In the genomic region with DNA sequence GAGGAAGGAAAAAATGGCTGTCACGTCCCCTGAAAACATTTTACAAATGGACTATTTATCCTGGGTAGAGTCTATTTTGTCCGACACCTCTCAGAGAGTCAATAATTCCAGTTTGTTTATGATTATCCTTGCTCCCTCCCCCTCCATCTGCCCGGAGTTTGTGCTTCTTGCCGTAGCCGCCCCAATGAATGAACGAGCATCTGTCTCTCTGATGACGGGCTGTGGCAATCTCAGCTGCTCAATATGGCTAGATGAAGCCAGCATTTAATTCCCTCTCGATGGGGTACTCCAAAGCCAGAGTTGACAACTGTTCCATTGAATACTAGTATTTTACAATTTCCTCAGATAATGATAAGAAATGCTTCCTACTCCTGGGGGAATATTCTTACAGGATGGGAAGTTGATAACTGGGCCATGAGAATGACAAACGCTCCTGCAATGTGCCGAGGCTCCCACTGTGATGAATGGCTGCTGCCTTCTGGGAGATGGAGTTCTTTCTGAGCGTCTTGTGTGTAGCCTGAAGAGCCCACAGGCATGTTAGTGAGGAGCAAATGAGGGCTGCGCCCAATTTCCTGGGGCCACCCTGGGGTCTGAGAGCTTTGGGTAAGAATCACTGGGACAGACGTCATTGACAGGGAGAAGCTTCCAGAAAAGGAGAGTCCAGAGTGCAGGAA, we compare ENCODE assay signal across 12 mouse cellular contexts.
DNase-seq lines count a peak whose midpoint lies in the region; ATAC-seq lines count a peak whose summit lies in the region.
"Had no signal": no experiment of that assay in that cellular context is flagged by ENCODE, and none has a peak within 500 bp of the region (broad histone marks: within the 10 kb centered on the region; RNA-seq: fewer than 3 reads in every experiment).

No protein-coding gene starts in this region.

- peaks cover 4% of the 10 kb centered on the region for H3K4me1 ChIP-seq in midbrain, embryonic 11.5 days (ENCODE audit: control insufficient read depth, insufficient read depth, low read length)
- H3K4me1 ChIP-seq in midbrain, embryonic 15.5 days, result peaks cover 12% of the 10 kb centered on the region; the same call in 1 of the 2 replicates
- peaks cover 14% of the 10 kb centered on the region for H3K4me1 ChIP-seq in forebrain, embryonic 16.5 days (replicated peaks; ENCODE audit: control insufficient read depth, insufficient read depth, low read length)
- H3K4me1 ChIP-seq in hindbrain, embryonic 14.5 days (replicated peaks; ENCODE audit: control insufficient read depth, insufficient read depth, low read length), result peaks cover 12% of the 10 kb centered on the region

- ATAC-seq in midbrain, embryonic 11.5 days (ENCODE audit: low FRiP score), result no peak
- ATAC-seq in midbrain, embryonic 15.5 days (replicated peaks), result no peak
- ATAC-seq in forebrain, embryonic 16.5 days, result peak; percentile 85
- ATAC-seq in hindbrain, embryonic 14.5 days (ENCODE audit: low FRiP score), result peak; percentile 48; the same call in 1 of the 2 replicates
- ATAC-seq: midbrain, embryonic 16.5 days had no signal

- H3K9ac ChIP-seq in midbrain, embryonic 11.5 days (ENCODE audit: low read length), result no peak overlapping the region
- no peak overlapping the region for H3K9ac ChIP-seq in midbrain, embryonic 15.5 days
- H3K9ac ChIP-seq in forebrain, embryonic 16.5 days (replicated peaks; ENCODE audit: low read depth, low read length), result no peak overlapping the region
- H3K9ac ChIP-seq in hindbrain, embryonic 14.5 days, result no peak overlapping the region

- H3K27me3 ChIP-seq in midbrain, embryonic 11.5 days (ENCODE audit: control insufficient read depth, insufficient read depth, low read length), result no peaks in the 10 kb centered on the region
- 0 out of 2 replicates have a peak, but pooled peaks cover 3% of the 10 kb centered on the region for H3K27me3 ChIP-seq in midbrain, embryonic 15.5 days (replicated peaks)
- no peaks in the 10 kb centered on the region for H3K27me3 ChIP-seq in forebrain, embryonic 16.5 days (replicated peaks; ENCODE audit: control insufficient read depth, insufficient read depth, low read length)
- H3K27me3 ChIP-seq in hindbrain, embryonic 14.5 days (ENCODE audit: control insufficient read depth, insufficient read depth, low read length), result no peaks in the 10 kb centered on the region

- WGBS in midbrain, embryonic 11.5 days, result 81% methylated on average over 13 of the region's 13 CpGs
- 58% methylated on average over 13 of the region's 13 CpGs for WGBS in midbrain, embryonic 15.5 days
- WGBS in forebrain, embryonic 16.5 days, result 46% methylated on average over 13 of the region's 13 CpGs
- WGBS in hindbrain, embryonic 14.5 days, result 43% methylated on average over 13 of the region's 13 CpGs

- H3K9me3 ChIP-seq in midbrain, embryonic 11.5 days (ENCODE audit: control insufficient read depth, low read length), result no peaks in the 10 kb centered on the region
- H3K9me3 ChIP-seq in midbrain, embryonic 15.5 days, result no peaks in the 10 kb centered on the region
- H3K9me3 ChIP-seq in forebrain, embryonic 16.5 days (ENCODE audit: control insufficient read depth, low read length), result no peaks in the 10 kb centered on the region
- no peaks in the 10 kb centered on the region for H3K9me3 ChIP-seq in hindbrain, embryonic 14.5 days (ENCODE audit: control insufficient read depth, low read length)

- H3K4me2 ChIP-seq in midbrain, embryonic 11.5 days, result no peak overlapping the region
- no peak overlapping the region for H3K4me2 ChIP-seq in midbrain, embryonic 15.5 days
- H3K4me2 ChIP-seq in forebrain, embryonic 16.5 days (ENCODE audit: low read length), result peak overlapping the region; percentile 12; the same call in 1 of the 2 replicates
- no peak overlapping the region for H3K4me2 ChIP-seq in hindbrain, embryonic 14.5 days (replicated peaks)

- peak; percentile 49 for DNase-seq in midbrain, embryonic 11.5 days (ENCODE audit: low spot score, missing footprints)
- DNase-seq in hindbrain, embryonic 14.5 days (ENCODE audit: low spot score), result peak; percentile 39
- peak; percentile 41 to 53 for DNase-seq in layer of hippocampus, postnatal 10 days (ENCODE audit: low spot score in 2 of 2)
- no peak for DNase-seq in thymus, postnatal 36 days
- DNase-seq in kidney, adult 11 months, result no peak
- DNase-seq: cerebellum, adult 18-20 months; embryo, embryonic 11 days; heart, postnatal 4 days; kidney, adult 9 months had no signal

- H3K27ac ChIP-seq in midbrain, embryonic 11.5 days (ENCODE audit: low read depth, low read length), result no peak overlapping the region
- no peak overlapping the region for H3K27ac ChIP-seq in midbrain, embryonic 15.5 days
- peak overlapping the region; percentile 37 for H3K27ac ChIP-seq in forebrain, embryonic 16.5 days (ENCODE audit: low read length)
- H3K27ac ChIP-seq in hindbrain, embryonic 14.5 days, result no peak overlapping the region

- no peaks in the 10 kb centered on the region for H3K36me3 ChIP-seq in midbrain, embryonic 11.5 days (ENCODE audit: control insufficient read depth, insufficient read depth, low read length)
- no peaks in the 10 kb centered on the region for H3K36me3 ChIP-seq in midbrain, embryonic 15.5 days (replicated peaks)
- H3K36me3 ChIP-seq in forebrain, embryonic 16.5 days (ENCODE audit: control insufficient read depth, insufficient read depth), result no peaks in the 10 kb centered on the region
- H3K36me3 ChIP-seq in hindbrain, embryonic 14.5 days (replicated peaks; ENCODE audit: control insufficient read depth, insufficient read depth), result no peaks in the 10 kb centered on the region

- H3K4me3 ChIP-seq in midbrain, embryonic 11.5 days (ENCODE audit: low read depth, low read length), result no peak overlapping the region
- no peak overlapping the region for H3K4me3 ChIP-seq in midbrain, embryonic 15.5 days
- H3K4me3 ChIP-seq in forebrain, embryonic 16.5 days (replicated peaks; ENCODE audit: low read length), result no peak overlapping the region
- H3K4me3 ChIP-seq in hindbrain, embryonic 14.5 days (replicated peaks; ENCODE audit: low read length), result no peak overlapping the region

Comparison
In these comparisons a context has a peak if more than half of its experiments do, and no peak if none do; other contexts are left out.
1. ATAC-seq: peak in forebrain, embryonic 16.5 days (single experiment) and hindbrain, embryonic 14.5 days (single experiment); none in midbrain, embryonic 11.5 days (single experiment) and midbrain, embryonic 15.5 days (single experiment).
2. DNase-seq: peak in midbrain, embryonic 11.5 days (single experiment), hindbrain, embryonic 14.5 days (single experiment) and layer of hippocampus, postnatal 10 days (2 of 2); none in thymus, postnatal 36 days (0 of 2) and kidney, adult 11 months (single experiment).